ENCODE assay signal across 19 mouse cellular contexts in genomic region chr5:119251311-119252047, GRCm38 (mm10).
DNase-seq lines count a peak whose midpoint lies in the region; ATAC-seq lines count a peak whose summit lies in the region.
"Had no signal": no experiment of that assay in that cellular context is flagged by ENCODE, and none has a peak within 500 bp of the region (broad histone marks: within the 10 kb centered on the region; RNA-seq: fewer than 3 reads in every experiment).

No protein-coding gene starts in this region.

- peaks cover 13% of the 10 kb centered on the region for H3K4me1 ChIP-seq in midbrain, embryonic 10.5 days
- H3K4me1 ChIP-seq in midbrain, embryonic 13.5 days (replicated peaks), result no peaks in the 10 kb centered on the region
- H3K4me1 ChIP-seq in limb, embryonic 10.5 days, result peaks cover 36% of the 10 kb centered on the region
- H3K4me1 ChIP-seq in neural tube, embryonic 15.5 days, result no peaks in the 10 kb centered on the region
- H3K4me1 ChIP-seq: liver, embryonic 12.5 days; megakaryocyte, embryonic 14.5 days had no signal

- ATAC-seq in midbrain, embryonic 13.5 days, result no peak
- ATAC-seq in neural tube, embryonic 15.5 days (ENCODE audit: low FRiP score), result no peak
- ATAC-seq: liver, embryonic 12.5 days had no signal

- peak; percentile 22 for DNase-seq in embryo, embryonic 10.5 days (ENCODE audit: low spot score)
- DNase-seq in embryo, embryonic 9.5 days (ENCODE audit: extremely low spot score), result no peak
- no peak for DNase-seq in midbrain, embryonic 10.5 days (ENCODE audit: low spot score)
- DNase-seq in limb, embryonic 10.5 days (ENCODE audit: low spot score), result peak; percentile 44
- no peak for DNase-seq in urinary bladder, postnatal 10 days (ENCODE audit: low spot score)
- DNase-seq: B cell, adult 2 months; cerebellum, adult 11-12 months; cerebellum, postnatal 25 days; heart, adult 11 months; heart, postnatal 4 days; kidney, adult 18-20 months; lung, adult 2 months; thymus, postnatal 25 days had no signal

- 0 out of 2 replicates have a peak overlapping the region, but pooled peaks have one; percentile 9 for H3K27ac ChIP-seq in midbrain, embryonic 10.5 days (replicated peaks)
- H3K27ac ChIP-seq in midbrain, embryonic 13.5 days, result no peak overlapping the region
- peak overlapping the region; percentile 61; the same call in 1 of the 2 replicates for H3K27ac ChIP-seq in limb, embryonic 10.5 days
- no peak overlapping the region for H3K27ac ChIP-seq in neural tube, embryonic 15.5 days (replicated peaks)
- H3K27ac ChIP-seq: embryonic facial prominence, embryonic 13.5 days; kidney, postnatal 0 days; liver, embryonic 12.5 days had no signal

- H3K4me2 ChIP-seq in midbrain, embryonic 13.5 days (replicated peaks), result no peak overlapping the region
- H3K4me2 ChIP-seq in neural tube, embryonic 15.5 days, result no peak overlapping the region
- H3K4me2 ChIP-seq: embryonic facial prominence, embryonic 13.5 days; liver, embryonic 12.5 days had no signal

- H3K9me3 ChIP-seq in midbrain, embryonic 10.5 days (replicated peaks), result no peaks in the 10 kb centered on the region
- H3K9me3 ChIP-seq in midbrain, embryonic 13.5 days, result no peaks in the 10 kb centered on the region
- H3K9me3 ChIP-seq in limb, embryonic 10.5 days (replicated peaks), result no peaks in the 10 kb centered on the region
- H3K9me3 ChIP-seq in neural tube, embryonic 15.5 days (replicated peaks), result no peaks in the 10 kb centered on the region
- H3K9me3 ChIP-seq: embryonic facial prominence, embryonic 13.5 days; liver, embryonic 12.5 days had no signal

- 53% methylated on average over 9 of the region's 9 CpGs for WGBS in midbrain, embryonic 10.5 days
- WGBS in midbrain, embryonic 13.5 days, result 38% methylated on average over 9 of the region's 9 CpGs
- 27% methylated on average over 9 of the region's 9 CpGs for WGBS in limb, embryonic 10.5 days
- WGBS in neural tube, embryonic 15.5 days, result 34% methylated on average over 9 of the region's 9 CpGs

- no peak overlapping the region for H3K4me3 ChIP-seq in midbrain, embryonic 10.5 days
- H3K4me3 ChIP-seq in midbrain, embryonic 13.5 days (replicated peaks), result no peak overlapping the region
- no peak overlapping the region for H3K4me3 ChIP-seq in limb, embryonic 10.5 days
- no peak overlapping the region for H3K4me3 ChIP-seq in neural tube, embryonic 15.5 days (replicated peaks)
- H3K4me3 ChIP-seq: embryonic facial prominence, embryonic 13.5 days; liver, embryonic 12.5 days; megakaryocyte, embryonic 14.5 days had no signal

- H3K9ac ChIP-seq in midbrain, embryonic 13.5 days (replicated peaks), result no peak overlapping the region
- H3K9ac ChIP-seq in neural tube, embryonic 15.5 days (replicated peaks), result no peak overlapping the region
- H3K9ac ChIP-seq: embryonic facial prominence, embryonic 13.5 days; liver, embryonic 12.5 days had no signal

- H3K27me3 ChIP-seq in midbrain, embryonic 10.5 days (ENCODE audit: low read depth, poor library complexity, severe bottlenecking), result no peaks in the 10 kb centered on the region
- no peaks in the 10 kb centered on the region for H3K27me3 ChIP-seq in midbrain, embryonic 13.5 days
- peaks cover 44% of the 10 kb centered on the region for H3K27me3 ChIP-seq in limb, embryonic 10.5 days (ENCODE audit: low read depth, poor library complexity, severe bottlenecking)
- H3K27me3 ChIP-seq in neural tube, embryonic 15.5 days (replicated peaks), result no peaks in the 10 kb centered on the region
- H3K27me3 ChIP-seq: embryonic facial prominence, embryonic 13.5 days; liver, embryonic 12.5 days; megakaryocyte, embryonic 14.5 days had no signal

- H3K36me3 ChIP-seq in midbrain, embryonic 10.5 days, result no peaks in the 10 kb centered on the region
- H3K36me3 ChIP-seq in midbrain, embryonic 13.5 days, result no peaks in the 10 kb centered on the region
- H3K36me3 ChIP-seq in limb, embryonic 10.5 days, result no peaks in the 10 kb centered on the region
- no peaks in the 10 kb centered on the region for H3K36me3 ChIP-seq in neural tube, embryonic 15.5 days
- H3K36me3 ChIP-seq: embryonic facial prominence, embryonic 13.5 days; liver, embryonic 12.5 days had no signal

Comparison
In these comparisons a context has a peak if more than half of its experiments do, and no peak if none do; other contexts are left out.
1. DNase-seq: peak in embryo, embryonic 10.5 days (single experiment) and limb, embryonic 10.5 days (single experiment); none in embryo, embryonic 9.5 days (single experiment), midbrain, embryonic 10.5 days (single experiment) and urinary bladder, postnatal 10 days (single experiment).
2. H3K27ac ChIP-seq: peak in midbrain, embryonic 10.5 days (single experiment) and limb, embryonic 10.5 days (single experiment); none in midbrain, embryonic 13.5 days (single experiment) and neural tube, embryonic 15.5 days (single experiment).